Mouse (Mus musculus) CD4-positive, CD25-positive, alpha-beta regulatory T cell, adult 4 months (primary cell): ENCODE measurements around the gene Phc3. TPM values are rescaled to one million over a fixed set of nuclear protein-coding genes. Genes with fewer than 3 reads are reported as not detected.
"Not testable (repeated sequence)": the region's sequence is repeated elsewhere in the genome, so short reads cannot be mapped to it uniquely, and the experiment has no call there.

Experiments
- ATAC-seq: one replicate; pipeline ENCODE4 v1.8.0; 2017
- polyA plus RNA-seq, 2 experiments: library from polyadenylated mRNA; unstranded; fragments of 100-300 nt; shearing (Covaris generic); gene quantifications; one replicate each; pipeline ENCODE4 v1.2.1; 2017

Phc3 gene
- polyA plus RNA-seq, 2 experiments from 2014 or later: 50.6 to 58.6 TPM

- ATAC-seq: peak; percentile 63
Measured at GRCm38 (mm10) chr3:30868625-30869024, 100.6 kb downstream of the Phc3 start.

- ATAC-seq: no peak
Measured at GRCm38 (mm10) chr3:30868176-30868575, 101.0 kb downstream of the Phc3 start.

- ATAC-seq: no peak
Measured at GRCm38 (mm10) chr3:30864640-30865039, 104.6 kb downstream of the Phc3 start.

GRCm38 (mm10) chr3:30863712-30864435, 105.3 kb downstream of the Phc3 start:
- ATAC-seq: no peak

- ATAC-seq: no peak
Measured at GRCm38 (mm10) chr3:30860705-30861104, 108.5 kb downstream of the Phc3 start.

- ATAC-seq: not testable (repeated sequence)
Measured at GRCm38 (mm10) chr3:30859599-30859998, 109.6 kb downstream of the Phc3 start.

GRCm38 (mm10) chr3:30855604-30856458, 113.4 kb downstream of the Phc3 start, which contains the start of gene Gpr160:
Gene Gpr160 (plus strand): TSS chr3:30855950.
- ATAC-seq: peak; percentile 85

- no peak for ATAC-seq
Measured at GRCm38 (mm10) chr3:30853596-30853995, 115.6 kb downstream of the Phc3 start.

- ATAC-seq: no peak
Measured at GRCm38 (mm10) chr3:30851422-30851821, 117.8 kb downstream of the Phc3 start.

Other genes starting within 250 kb of the Phc3 start
- not detected for gene Samd7, start 223.1 kb downstream of the Phc3 start, polyA plus RNA-seq
- gene Sec62, start 176.5 kb downstream of the Phc3 start, polyA plus RNA-seq: 100 to 1,000 TPM in 1 of 2 experiments, 10 to 100 TPM in 1; 51.5 to 103 TPM
- gene Gpr160, start 113.5 kb downstream of the Phc3 start, polyA plus RNA-seq: 1 to 10 TPM; 4.1 to 5.2 TPM
- gene Prkci, start 26.3 kb upstream of the Phc3 start, polyA plus RNA-seq: 1 to 10 TPM; 1.4 to 2.8 TPM
- gene Skil, start 125.6 kb upstream of the Phc3 start, polyA plus RNA-seq: 10 to 100 TPM; 60.4 to 66.0 TPM
- not detected for gene Cldn11, start 180.5 kb upstream of the Phc3 start, polyA plus RNA-seq